Mouse (Mus musculus) T-helper 17 cell (primary cell): ENCODE results near the gene Shtn1.

ENCODE experiments used
- in situ Hi-C, 2 experiments: fragments of 300-600 bp; cut with MboI, MseI; formaldehyde crosslinking; loops; 1 replicate in 1 of 2; 2 replicates in 1 of 2; pipeline ENCODE4 v1.15.1; 2025; ENCODE audit warnings: high pct_unique_total_duplicates in 2 of 2

Gene Shtn1

DNA sequence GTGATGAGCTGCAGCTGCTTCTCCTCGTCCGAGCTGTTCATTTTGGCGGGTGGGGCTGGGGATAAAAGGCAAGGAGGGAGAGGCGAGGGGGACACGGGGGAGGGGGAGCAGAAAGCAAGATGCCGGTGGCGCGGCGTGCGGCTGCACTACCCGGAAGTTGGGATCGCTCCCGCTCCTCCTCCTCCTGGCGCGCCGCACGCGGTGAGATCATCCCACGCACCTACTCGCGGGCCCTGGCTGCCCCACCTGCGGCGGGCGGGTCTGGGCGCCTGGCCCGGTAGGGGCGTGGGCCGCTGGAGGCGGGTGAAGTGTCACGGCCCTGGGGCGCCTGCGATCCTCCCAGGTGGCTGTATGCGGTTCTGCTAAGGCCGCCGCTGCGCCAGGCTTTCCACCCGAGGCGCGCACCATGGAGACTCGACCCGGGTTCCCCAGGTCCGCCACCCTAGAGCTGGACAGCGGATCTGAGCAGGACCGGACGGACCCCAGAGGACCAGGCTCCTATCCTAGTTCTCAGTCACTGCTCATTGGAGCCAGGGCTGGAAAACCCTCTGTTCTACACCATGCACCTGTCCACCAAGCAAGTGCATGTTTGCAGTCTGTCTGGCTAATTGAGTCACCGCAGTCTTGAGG, at the start of gene Shtn1:
Gene Shtn1 (minus strand): TSS at position 629 of the 630 bp plus-strand sequence.
- in situ Hi-C loops = no loop called here

DNA sequence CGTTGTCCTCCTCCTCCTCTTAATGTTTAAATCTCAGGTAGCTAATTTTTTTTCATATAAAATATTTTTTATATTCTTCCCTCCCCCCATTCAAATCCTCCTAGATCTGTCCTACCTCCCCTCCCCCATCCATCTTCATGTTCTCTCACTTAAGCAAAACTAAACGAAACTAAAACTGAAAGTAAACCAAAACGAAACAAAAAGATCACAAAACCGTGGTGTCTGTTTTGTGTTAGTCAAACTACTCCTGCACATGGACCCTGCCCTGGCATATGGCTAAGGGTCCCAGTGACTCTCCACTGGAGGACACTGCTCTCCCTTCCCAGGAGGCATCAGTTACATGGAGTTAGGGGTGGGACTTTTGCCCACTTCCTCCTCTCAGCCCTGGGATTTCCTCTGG, 38.3 kb upstream of the Shtn1 start:
- in situ Hi-C loops = no loop called here

DNA sequence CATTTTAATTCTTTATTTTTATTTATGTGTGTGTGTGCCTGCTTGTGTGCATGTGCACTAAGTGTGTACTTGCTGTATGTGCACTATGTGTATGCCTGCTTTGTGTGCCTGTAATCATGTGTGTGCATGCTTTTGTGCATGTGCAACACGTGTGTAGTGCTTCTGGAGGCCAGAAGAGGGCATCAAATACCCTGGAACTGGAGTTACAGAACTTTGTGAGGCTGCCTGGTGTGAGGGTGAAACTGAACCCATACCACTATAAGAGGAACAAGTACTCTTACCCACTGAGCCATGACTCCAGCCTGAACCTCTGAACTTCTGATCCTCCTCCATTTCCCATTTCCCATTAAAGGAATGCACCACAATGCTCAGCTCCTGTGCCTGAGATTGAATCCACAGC, 34.0 kb upstream of the Shtn1 start:
- in situ Hi-C loops = no loop called here

DNA sequence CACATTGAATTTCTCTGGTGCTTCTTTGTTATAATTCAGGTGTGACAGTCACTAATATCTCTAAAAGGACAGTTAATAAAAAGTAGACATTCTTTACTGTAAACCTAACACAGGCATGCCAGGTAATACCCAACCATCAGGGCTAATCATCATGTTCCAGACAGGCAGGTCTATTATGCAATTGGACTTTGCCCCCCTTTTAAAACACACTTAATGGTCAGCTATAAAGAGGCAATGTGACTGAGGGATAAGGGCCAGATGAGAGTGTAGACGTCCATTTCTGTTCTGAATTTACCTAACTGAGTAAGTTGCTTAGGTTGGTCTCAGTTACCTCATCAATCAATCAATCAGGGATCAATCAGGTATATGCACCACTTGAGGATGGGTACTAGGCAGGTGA, 22.4 kb upstream of the Shtn1 start:
- in situ Hi-C loops = no loop called here

DNA sequence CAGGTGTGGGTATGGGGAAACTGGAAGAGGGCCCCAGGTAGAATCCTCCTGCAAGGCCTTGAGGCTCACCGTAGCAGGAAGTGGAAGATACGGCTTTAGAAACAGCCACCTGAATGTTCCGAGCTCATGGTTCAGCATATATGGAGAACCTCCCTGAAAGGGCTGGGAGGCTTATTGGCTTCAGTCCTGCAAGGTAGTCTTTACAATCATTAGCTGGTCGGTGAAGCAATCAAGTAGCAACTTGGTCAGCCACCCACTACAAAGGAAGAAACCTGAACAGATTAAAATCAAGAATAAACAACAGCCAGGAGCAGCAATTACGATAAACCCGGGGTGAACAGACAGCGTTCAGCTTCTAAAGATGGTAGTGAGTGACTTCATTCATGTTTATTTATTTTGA, 16.4 kb upstream of the Shtn1 start:
- in situ Hi-C loops = no loop called here

DNA sequence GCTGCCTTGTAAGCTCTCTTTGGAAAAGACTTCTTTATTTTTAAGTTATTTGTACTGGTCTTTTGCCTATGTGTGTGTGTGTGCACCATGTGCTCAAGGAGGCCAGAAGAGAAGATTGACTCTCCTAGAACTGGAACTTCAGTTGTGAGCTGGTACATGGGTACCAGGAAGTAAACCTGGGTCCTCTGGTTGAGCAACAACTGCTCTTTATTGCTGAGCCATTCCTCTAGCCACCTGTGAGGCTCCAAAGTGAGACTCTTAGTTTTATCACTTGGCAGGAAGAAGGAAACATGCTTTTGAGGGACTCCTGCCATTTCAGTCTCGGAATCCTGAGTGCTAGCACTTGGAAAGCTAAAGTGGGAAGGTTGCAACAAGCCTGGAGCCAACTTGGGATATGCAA, 14.4 kb upstream of the Shtn1 start:
- in situ Hi-C loops = no loop called here

DNA sequence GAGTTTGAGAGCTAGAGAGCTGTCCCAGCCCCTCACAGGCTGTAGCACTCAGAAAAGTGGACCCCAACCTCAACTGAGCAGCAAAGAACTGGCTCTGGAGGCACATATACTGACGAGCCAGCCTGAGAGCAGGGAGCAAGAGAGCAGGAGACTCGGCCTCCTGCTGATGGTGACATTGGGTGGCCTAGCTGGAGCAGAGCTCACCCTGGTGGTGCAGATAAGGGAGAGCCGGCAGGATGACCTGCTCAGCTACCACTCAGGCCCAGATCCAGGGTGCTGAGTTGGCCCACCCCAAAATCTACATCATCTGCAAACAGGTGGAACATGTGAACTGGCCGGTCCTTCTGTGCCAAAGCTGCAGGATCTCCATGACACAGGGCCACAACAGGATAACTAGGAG, 8.4 kb upstream of the Shtn1 start:
- in situ Hi-C loops = loop anchor here in 1 of 2 experiments (10.0 kb wide), 1 partner anchor 1541 kb away; no protein-coding TSS in a partner anchor

DNA sequence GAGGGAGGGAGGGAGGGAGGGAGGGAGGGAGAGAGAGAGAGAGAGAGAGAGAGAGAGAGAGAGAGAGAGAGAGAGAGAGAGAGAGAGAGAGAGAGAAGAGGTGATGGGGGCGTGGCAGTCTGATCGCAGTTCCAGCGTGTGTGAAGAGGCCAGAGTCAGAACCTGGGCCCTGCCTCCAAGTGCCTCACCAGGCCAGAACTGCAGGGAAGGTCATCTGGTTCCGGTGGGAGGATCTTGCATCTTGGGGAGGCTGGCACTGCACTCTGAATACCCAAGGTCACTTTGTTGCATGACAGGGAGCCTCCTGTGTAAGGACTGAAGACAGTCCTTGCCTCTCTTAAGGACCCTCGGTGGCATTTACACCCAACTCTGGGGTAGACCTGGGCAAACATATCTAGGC, 231 bp upstream of the Shtn1 start:
- in situ Hi-C loops = no loop called here

DNA sequence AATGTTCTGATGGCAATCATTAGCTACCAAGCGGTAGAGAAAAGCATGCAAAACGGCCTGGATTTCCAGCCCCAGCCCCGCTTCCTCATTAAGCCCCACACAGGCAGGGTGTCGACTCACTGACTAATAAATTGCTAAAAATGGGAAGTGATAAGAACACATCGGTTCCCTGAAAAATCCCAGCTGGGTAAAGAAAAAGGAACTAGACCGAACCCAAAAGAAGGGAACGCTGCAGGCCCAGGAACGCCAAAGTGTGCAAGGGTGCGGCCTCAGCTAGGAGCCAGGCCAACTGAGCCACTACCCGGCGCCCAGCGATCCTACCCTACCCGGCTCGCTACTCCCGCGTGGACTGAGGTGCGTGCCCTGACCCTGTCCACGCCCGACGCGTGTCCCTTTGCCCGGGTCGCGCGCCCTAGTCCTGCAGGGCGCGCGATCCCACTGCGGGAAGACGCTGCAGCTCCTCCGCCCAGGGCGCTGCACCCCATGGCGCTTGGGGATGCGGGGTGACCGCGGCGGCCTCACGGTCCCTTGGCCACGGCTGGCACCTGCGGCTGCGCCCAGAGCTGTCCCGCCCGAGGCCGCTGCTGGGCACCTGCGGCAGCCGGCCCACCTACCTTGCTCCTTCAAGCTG, 944 bp downstream of the Shtn1 start:
- in situ Hi-C loops = no loop called here

DNA sequence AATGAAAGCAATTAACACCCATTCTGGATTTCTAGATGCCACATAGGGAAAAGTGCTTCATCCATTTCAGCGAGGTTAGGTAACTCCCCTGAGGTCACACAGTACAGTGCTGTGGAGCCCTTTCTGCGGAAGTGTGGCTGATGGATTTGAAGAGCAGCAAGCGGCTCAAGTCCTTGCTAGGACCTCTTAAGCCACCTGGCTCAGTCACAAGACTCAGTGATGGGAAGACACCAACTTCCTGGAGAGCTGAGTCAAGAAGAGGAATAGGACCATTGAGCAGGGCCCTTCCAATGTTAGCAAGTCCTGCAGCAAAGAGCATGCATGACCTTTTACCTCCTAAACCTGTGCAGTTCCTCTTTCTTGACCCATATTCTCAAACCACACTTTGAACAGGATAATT, 1.5 kb downstream of the Shtn1 start:
- in situ Hi-C loops = no loop called here

DNA sequence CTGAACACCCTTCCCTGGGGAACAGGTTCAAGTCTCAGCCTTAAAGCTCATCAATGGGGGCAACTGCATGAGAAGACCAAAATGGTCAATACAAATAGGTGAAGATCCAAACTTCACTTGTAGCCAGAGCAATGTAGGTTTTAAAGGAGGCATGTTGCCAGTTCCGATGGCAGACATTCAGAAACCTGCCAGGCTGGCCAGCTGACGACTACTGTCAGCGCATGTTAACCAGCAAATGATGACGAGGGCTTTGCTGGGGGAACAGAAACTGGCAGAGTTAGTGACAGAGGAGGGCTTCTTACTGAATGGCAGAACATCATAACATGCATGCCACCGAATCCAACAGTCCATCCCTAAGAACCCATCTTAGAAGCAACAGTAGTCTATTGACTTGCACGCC, 2.9 kb downstream of the Shtn1 start:
- in situ Hi-C loops = no loop called here

DNA sequence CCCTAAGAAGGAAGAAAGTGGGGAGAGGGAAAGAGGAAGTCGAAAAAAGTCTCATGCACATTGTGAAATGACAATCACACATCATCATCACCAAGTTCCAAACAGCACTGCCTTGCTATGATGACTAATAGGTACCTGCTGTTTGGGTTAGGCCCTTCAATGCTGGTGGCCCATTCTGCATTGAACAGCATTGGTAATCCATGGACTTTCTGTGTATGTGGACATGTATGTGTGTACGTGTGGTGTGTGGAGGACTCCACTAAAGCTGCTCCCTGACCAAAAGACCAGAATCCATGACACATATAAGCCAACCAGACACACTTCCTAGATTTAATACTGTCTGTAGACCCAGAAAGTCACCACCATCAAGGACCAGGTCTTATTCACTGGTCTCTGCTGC, 3.9 kb downstream of the Shtn1 start:
- in situ Hi-C loops = no loop called here

DNA sequence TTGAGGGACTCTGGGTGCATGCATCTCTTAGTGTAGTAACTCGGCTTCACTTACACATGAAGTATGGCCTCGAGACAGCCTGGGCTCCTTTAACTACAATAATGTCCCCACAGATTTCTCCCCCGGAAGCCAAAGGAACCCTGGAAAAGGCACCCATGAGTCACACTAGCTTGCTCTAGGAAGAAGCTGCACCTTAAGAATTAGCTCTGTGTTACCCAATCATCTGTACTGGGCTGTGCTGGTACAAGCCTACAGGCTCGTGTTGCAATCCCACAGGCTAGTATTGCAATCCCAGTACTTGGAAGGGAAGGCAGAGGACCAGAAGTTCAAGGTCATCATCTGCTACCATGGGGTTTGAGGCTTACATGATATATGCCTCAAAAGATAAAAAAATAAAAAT, 4.5 kb downstream of the Shtn1 start:
- in situ Hi-C loops = no loop called here

DNA sequence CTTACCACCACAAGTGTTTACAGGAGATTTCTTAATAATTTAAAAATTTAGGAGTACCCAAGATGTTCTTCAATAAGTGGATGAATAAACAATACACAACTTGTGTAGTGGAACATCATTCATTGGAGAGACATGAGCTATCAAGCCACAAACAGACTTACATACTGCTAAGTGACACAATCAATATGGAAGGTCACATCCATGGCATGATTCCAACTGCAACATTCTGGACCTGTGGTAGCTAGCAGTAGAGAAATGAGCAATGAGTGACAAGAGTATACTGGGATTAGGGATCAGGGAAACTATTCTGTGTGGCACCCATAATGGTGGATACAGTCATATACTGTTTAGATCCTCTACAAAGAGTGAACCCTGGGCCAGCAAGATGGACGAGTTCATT, 8.2 kb downstream of the Shtn1 start:
- in situ Hi-C loops = no loop called here

DNA sequence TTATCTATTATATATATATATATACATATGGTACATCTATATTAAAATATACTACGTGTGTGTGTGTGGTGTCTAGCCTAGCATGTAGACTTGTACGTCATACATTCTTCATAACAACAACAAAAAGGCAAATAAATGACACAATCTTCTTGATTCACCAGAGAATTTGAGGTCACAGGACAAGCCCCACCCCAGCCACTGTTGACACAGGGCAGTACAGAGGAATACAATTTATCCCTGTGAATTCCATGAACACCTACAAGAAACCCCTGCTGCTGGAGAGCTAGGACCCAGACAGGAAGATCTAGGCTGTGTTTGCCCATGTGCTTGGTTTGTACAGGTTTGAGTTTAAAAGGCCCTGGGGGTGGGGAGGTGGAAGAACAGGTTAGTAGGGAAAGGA, 9.2 kb downstream of the Shtn1 start:
- in situ Hi-C loops = no loop called here

DNA sequence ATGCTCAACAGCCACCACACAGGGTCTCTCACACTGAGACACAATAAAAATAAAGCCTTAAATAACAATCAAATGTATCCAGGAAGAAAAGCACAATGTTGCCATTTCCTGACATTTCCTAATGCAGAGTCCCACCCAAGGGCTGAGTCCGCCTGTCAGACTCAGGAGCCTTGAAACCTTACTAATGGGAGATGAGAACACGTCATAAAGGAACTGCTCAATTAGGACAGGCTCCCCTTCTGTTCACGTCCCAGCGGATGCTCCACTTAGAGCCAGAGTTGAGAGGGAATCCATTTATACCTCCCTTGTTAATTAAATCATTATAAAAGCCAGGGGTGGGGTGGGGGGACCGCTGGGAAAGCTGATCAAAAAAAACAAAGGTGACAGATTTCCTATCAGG, 9.8 kb downstream of the Shtn1 start:
- in situ Hi-C loops = no loop called here

DNA sequence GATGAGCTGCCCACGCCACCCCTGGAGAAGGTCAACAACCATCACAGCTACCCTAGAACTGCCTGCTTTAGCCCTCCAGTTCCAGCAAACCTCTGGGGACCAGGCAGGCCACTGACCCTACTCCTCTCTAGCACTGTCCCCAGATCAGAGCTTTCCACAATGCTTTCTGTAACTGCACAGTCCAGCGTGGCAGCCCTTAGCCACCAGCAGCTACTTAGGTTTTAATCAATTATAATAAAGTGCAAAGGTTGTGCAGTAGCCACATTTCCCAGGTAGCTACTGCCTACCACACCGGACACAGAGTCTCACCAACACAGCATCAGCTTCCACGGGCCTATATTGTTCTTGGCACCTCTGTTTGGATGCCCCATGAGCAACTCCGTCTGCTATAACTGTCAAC, 11.3 kb downstream of the Shtn1 start:
- in situ Hi-C loops = no loop called here

DNA sequence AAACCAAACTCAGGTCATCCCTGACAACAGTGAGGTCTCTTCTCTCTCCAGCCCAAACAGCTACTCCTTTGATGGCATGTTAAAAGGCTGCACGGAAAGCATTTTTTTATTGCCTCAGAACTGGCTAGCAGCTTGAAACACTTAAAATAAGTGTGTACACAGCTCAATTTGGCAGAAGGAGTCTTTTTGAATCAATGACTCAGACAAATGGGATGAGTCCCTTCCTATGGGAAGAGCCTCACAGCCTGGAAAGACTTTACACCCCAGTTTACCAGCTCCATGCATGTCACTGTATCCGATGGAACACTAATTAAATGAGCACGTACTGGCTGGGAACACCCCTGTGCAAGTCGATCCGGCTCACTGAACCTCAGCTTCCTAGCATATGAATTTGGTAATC, 12.3 kb downstream of the Shtn1 start:
- in situ Hi-C loops = no loop called here

DNA sequence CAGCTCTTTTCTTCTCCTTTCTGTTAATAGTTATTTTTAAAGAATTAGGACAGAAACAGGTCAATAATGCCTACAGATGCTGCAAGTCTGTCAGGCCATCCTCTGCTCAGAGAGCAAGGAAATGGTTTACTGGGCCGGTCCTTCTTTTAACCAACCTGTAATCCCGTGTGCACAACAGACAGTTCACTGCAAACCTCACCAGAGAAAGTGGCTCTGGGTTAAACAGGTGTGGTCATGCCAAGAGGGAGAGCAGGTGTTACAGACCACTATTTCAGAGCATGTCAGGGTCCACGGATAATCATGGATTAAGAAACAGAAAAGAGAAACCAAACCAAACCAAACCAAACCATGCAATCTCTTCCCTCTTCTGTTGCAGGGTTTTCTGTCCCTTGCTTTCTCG, 17.8 kb downstream of the Shtn1 start:
- in situ Hi-C loops = no loop called here

DNA sequence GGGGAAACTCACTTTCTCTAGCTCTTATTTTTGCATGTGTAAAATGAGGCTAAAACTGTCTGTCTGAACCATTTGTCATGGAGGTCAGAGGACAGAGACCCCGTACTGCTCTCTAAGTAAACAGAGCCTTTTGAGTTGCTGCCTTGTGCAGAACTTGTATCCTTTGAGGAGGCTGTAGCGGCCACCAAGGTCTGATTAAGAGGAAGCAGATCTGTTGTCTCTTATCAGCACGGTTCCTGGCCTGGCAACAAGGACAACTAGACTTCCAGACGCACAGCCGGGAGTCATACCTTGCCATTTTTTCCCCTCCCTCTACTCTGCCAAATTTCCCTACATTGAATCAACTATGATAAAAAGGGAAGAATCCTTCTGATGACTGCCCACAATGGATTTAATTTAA, 18.5 kb downstream of the Shtn1 start:
- in situ Hi-C loops = no loop called here

DNA sequence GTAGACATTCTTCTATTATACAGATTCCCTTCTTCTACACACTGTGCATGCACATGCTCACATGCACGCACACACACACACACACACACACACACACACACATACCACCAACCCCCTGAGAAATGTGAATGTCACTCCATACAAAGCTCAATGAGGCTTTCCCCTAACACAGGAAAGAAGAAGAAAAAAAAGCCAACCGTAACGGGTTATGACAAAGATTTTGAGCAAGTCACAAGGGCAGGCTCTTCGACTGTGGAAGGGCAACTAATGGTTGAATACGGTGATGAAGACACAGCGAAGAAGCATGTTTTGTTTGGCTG, 21.3 kb downstream of the Shtn1 start:
- in situ Hi-C loops = no loop called here

DNA sequence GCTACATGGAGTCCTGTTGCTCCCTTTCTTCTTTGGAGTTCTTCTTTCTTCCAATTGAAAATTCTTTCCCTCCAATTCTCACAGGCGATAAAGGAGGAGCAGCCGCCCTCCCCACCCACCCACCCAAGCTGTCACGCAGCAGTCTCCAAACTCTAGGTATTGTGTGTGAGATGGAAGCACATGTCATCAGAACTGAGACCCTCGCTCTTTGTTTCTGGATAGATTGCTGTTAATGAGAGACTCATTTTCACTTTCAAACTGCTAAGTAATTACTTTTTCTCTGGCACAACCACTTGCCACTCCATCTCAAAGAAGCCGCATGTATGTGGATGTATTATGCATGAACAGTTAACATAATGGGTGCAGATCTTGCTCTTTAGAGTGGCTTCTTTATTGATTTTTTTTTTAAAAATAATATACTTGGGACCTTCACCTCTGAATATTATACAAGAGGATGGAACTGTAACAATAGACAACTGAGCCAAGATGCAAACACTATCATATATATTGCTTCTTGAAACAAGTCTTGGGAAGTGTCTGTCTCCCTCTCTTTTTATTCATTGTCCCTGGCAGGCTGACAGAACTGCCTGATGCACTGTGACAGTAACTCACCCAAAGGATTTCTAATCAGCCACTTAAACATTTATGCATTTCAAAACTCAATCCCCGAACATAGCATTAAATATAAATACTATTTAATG, 21.8 kb downstream of the Shtn1 start:
- in situ Hi-C loops = no loop called here

DNA sequence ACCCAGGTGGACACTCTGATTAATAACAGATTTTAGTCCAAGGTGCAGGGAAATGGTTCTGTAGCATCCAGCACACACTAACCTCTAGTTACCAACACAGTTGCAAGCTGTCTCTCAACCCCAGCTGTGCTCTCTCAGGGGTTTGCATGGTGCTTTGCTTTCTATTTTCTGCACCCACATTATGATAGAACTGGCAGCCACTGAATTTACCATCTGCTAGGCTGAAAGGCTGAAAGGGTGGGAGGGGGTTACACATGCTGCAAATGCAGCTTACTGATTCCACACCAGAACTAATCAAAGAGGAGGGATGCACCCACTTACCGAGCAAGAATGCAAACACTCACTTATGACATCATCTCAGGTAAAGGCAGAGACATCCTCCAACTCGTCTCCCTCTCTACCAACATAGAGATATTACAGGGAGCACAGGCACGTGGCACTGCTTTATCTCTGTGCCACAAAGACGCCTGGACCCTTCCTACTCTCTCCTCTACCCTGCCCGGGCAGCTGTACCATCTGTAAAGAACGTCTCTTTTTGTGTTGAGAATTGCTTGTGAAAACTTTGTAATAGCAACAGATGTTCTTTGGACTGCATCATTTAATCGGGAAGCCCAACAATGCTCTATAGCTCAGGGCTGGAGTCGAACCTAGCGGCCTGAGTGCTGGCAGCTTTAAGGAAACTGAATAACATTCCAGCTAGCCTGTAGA, 23.0 kb downstream of the Shtn1 start:
- in situ Hi-C loops = no loop called here
